Mouse (Mus musculus) lung, postnatal 14 days (tissue): ENCODE results near the gene Cdk12.
A peak's percentile ranks its signal among the peaks of the same experiment; 100 is the strongest.
"Not testable (repeated sequence)": the region's sequence is repeated elsewhere in the genome, so short reads cannot be mapped to it uniquely, and the experiment has no call there.

ENCODE experiments used
- DNase-seq: peaks from one replicate; pipeline ENCODE4 v3.0.0; 2021

The Cdk12 gene

DNA sequence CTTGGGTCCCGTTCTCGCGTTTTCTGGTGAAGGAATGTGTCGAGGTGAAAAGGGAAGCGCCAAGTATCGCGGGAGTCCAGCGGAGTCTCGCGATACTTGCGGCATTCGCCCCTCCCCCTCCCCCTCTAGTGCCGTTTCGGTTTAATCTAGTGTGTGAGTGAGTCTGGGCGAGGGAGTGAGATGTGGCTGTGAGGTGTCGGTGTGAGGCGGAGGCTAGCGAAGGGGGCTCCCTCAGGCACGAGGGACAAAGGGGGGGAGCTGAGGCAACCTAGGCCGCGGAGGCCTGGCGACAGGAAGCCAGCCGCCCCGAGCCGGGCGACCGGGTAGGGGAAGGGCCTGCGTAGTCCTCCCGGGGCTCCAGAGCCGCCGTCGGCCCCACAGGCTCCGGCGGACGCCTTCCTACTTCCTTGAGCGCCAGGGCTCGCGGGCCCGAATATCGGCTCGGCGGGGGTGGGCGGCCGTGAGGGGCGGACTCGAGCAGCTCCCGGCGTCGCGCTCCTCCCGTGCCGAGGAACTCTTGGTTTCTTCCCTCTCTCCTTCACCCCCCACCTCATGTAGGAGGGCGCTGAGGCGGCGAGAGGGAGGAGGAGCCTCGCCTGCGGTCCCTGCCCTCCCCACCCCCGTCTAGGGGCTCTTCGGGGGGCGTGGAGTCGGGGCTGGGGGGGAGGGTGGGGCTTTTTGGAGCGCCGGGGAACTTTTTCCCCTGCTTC, at the start of gene Cdk12:
Gene Cdk12, plus strand, starts transcription at position 419 of the 710 bp plus-strand sequence.
- peak; percentile 96 for DNase-seq

DNA sequence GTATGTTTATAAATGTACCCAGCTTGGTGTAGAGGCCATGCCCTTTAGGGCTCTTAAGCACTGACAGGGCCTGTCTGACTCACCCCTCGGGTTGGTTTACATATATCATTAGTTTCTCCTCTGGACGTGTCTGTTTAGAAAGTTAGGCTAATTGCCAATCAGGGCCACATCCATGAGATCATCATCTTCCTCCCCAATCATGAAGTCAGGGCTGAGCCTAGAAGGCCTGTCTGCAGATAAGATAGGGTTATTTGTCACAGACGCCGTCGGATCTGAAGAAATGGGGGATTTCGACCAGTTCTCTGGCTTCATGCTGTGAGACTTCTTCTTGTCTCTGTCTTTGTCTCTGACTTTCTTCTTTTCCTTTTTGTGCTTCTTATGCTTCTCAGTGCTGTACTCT, 47.8 kb upstream of the Cdk12 start:
- no peak for DNase-seq

DNA sequence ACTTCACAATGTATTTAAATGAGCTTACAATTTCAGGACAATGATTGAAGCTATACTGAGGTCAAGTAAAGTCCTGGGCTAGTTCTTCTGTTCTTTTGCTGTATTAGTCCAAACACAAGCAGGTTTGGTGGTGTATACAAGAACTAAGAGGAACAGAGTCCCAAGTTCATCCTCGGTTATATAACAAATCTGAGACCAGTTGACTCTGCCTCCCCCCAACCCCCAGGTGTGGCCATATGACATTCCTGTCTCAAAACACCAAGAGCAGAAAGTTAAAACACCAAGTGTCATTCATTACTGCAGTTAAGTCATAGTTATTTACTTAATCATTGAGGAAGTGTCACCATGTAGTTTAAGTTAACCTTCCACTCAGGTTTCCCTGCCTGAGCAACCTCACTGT, 34.5 kb upstream of the Cdk12 start:
- DNase-seq = no peak

DNA sequence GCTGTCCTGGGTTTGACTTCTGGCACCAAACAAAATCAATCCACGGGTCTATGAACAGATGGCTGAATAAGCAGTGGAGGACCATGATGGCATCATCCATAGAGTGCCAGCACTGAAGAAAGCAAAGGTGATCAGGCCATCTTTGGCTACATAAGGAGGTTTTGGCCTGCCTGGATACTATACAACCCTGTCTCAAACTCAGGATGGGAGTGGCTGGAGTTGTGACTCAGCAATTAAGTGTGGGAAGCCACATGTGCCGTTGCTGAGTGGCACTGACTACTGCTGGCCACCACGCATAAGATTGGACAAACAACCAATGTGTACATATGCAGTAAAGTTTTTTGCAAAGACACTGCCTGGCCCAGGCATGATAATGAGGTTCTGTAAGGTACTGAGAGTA, 20.7 kb upstream of the Cdk12 start:
- not testable (repeated sequence) for DNase-seq

DNA sequence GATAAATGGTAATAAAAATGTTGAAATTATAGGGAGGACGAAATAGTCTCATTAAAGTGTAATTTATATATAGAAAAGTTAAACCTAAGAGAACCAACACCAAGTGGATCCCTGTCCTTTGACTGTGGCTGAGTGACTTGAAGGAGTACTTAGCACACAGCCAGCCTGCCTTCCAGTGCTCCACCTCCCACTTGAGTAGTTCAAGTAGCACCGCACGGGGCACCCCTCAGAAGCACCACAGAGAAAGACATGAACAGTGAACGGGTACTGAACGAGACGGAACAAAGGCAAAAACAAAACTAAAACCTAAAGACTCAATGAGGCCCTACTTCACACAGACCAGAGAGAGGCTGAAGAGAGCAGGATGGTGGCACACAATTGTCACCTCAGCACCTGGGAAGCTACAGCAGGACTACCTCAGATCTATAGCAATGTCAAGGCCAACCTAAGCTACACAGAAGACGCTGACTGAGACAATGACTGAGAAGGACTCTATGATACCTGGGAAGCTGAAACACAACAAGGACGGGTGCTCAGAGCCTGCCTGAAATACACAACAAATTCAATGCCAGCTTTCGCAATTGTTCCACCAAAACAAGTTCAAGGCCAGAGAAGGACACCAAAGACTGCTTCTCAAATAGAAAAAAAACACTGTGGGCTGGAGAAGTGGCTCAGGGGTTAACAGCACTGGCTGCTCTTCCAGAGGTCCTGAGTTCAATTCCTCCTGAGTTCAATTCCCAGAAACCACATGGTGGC, 15.0 kb upstream of the Cdk12 start:
- peak; percentile 42 for DNase-seq

DNA sequence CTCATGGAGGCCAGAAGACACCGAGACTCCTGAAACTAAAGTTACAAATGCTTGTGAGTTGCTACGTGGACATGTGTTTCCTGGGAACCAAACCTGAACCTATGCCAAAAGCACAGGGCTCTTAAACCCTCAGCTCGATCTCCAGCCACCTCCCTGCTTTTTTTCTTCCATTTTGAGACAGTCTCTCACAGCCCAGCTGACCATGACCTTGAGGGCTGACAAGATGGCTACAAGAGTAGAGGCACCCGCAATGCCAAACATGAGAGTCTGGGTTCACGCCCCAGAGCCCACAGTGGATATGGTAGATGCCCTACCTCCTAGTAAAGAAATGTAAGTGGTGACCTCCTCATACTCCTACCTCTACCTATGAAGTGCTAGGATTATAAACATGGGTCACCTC, 12.0 kb upstream of the Cdk12 start:
- no peak for DNase-seq

DNA sequence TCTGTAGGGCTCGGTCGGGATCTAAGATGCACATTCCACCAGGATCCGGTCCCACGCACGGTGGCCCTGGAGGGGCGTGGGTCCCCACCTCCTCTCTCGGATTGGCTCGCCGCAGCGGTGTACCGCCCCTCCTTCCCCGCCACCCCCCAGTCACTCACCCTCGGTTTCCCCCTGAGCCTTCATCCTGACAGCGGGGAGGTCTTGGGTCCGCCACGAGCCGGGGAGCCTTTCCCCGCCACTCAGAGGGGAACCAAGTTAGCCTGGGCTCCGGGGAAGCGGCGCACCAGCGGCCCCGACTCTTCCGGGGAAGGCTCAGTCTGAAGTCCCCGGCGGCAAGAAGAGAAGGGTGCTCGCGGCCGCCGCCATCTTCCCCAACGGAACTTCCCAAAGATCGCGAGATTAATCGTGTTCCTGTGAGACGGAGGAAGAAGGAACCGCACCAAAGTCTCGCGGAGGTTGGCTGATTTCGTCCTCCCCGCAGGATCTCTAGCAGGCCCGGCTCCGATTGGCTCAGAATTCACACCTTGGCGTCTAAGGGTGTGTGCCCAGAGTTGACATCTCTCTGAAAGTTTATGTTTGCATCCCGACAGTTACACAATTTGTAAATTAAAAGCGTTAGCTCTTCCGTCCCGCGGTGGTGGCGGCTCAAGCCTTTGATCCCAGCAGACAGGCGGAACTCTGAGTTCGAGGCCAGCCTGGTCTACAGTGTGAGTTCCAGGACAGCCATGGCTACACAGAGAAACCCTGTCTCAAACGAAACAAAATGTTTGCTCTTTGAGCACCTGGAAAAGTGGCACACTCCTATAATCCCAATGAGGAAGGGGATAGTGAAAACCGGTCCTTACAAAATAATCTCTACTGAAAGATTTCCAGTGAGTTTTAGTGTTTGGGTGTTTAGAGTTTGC, 9.7 kb upstream of the Cdk12 start, which contains the start of gene Med1:
Gene Med1, minus strand, starts transcription at position 393 of the 905 bp plus-strand sequence.
- DNase-seq = peak; percentile 93

DNA sequence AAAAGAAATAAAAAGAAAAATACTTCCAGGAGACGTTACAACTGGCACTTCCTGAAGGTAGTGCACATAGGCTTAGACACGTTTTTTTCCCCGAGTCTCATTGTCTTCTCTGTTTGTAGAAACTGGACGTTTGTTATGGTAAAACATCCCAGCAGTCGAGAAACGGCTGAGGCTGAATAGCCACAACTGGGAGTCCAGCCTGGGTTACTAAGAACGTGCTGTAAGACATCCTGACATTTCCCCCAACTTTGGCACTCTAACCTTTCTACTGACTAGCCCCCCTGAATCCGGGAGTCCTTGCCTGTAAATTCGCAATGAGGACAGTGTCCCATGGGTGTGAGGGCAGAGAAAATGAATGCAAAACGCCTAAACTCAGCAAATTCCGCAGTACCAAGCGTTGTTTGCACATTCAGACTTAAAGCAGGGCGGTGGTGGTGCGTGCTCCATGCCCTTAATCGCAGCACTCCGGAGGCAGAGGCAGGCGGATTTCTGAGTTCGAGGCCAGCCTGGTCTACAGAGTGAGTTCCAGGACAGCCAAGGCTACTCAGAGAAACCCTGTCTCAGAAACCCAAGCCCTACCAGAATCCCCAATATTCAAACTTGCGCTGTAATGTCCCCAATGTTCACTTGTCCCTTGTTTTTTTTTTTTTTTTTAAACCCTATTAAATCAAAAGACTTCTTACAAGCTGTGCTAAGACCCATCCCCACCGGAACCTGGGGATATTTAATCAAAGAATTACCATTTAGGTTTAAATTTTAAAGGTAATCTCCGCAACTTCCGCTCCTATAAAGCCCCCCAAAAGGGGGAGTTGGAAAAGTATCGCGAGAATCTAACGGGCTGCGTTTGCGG, 843 bp upstream of the Cdk12 start:
- DNase-seq = peak; percentile 40

DNA sequence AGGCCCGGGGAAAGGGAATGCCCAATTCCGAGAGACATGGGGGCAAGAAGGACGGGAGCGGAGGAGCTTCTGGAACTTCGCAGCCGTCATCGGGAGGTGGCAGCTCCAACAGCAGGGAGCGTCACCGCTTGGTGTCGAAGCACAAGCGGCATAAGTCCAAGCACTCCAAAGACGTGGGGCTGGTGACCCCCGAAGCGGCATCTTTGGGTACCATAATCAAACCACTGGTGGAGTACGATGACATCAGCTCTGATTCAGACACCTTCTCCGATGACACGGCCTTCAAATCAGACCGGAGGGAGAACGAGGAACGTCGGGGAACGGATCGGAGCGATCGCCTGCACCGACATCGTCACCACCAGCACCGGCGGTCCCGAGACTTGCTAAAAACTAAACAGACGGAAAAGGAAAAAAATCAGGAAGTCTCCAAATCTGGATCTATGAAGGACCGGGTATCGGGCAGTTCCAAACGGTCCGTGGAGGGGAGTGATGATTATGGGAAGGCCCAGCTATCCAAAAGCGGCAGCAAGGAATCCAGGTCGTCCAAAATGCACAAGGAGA, 572 bp downstream of the Cdk12 start:
- DNase-seq = no peak

DNA sequence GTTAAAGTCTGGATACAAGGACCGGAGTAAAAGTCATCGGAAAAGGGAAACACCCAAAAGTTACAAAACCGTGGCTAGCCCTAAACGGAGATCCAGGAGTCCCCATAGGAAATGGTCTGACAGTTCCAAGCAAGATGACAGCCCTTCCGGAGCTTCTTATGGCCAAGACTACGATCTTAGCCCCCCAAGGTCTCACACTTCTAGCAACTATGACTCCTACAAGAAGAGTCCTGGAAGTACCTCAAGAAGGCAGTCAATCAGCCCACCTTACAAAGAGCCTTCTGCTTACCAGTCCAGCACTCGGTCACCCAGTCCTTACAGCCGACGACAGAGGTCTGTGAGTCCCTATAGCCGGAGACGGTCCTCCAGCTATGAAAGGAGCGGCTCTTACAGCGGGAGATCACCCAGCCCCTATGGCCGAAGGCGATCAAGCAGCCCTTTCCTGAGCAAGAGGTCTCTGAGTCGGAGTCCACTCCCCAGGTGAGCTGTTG, 1.1 kb downstream of the Cdk12 start:
- peak; percentile 24 for DNase-seq

DNA sequence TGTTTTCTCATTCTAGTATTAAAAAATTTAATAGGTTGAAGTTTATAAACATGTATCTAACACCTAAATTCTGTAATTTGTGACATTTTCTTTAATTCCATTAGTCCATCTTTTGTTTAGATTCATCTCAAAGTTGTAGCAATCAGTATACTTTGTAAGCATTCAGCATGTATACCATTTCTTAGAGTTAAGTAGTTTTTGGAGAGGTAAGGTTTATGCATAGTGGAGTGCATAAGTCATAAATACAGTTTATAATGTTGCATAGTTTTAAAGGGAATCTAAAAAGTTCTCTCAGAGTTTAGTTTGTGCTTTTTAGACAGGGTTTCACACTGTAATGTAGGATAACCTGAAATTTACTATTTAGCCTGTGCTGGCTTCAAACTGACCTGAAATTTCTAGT, 2.6 kb downstream of the Cdk12 start:
- DNase-seq = no peak

DNA sequence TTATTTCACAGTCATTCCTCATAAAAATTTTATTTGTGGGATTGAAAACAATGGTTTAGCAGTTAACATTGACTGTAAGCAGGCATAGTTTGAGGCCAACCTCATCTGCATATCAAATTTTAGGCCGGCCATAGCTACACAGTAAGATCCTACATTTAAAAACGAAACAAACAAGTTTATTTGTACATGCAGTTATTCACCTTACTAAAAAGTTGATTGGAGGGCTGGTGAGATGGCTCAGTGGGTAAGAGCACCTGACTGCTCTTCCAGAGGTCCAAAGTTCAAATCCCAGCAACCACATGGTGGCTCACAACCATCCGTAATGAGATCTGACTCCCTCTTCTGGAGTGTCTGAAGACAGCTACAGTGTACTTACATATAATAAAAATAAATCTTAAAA, 3.4 kb downstream of the Cdk12 start:
- not testable (repeated sequence) for DNase-seq

DNA sequence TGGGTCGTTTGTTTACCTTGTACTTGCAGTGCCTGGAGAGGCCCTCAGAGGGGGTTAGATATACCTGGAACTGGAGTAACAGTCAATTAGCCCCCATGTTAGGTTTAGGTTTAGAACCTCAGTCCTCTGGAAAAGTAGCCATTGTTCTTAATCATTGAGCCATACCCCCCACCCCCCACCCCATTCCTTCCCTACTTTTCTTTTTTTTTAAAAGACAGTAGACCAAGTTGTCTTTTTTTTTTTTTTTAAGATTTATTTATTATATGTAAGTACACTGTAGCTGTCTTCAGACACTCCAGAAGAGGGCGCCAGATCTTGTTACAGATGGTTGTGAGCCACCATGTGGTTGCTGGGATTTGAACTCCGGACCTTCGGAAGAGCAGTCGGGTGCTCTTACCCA, 6.8 kb downstream of the Cdk12 start:
- DNase-seq = not testable (repeated sequence)

DNA sequence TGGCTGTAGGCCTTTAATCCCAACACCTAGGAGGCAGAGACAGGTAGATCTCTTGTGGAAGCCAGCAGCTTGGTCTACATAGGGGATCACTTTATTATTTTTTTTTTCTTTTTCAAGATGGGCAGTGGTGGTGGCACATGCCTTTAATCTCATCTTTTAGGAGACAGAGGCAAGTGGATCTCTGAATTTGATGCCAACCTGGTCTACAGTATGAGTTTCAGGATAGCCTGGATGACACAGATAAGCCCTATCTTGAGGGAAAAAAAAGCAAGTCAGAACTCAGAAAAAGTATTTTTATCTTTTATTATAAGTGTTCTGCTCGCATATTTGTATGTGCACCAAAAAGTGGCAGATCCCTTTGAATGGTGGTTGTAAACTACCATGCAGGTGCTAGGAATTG, 10.5 kb downstream of the Cdk12 start:
- no peak for DNase-seq

DNA sequence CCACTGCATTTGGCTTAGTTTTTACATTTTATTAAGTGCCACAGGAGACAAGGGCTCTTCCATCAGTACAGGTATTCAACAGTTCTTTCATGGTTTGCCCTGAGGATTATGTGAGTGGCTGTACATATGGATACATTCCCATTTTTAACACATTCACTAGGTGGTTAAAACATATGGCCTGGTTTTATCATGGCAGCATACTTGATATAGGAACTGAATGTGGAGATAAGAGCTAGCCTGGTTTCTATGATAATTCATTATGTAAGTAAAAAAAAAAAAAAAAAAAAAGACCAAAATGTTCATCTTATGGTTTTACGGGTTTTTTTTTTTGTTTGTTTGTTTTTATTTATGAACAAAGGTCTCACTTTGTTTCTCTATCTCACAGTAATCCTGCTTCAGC, 23.5 kb downstream of the Cdk12 start:
- no peak for DNase-seq

DNA sequence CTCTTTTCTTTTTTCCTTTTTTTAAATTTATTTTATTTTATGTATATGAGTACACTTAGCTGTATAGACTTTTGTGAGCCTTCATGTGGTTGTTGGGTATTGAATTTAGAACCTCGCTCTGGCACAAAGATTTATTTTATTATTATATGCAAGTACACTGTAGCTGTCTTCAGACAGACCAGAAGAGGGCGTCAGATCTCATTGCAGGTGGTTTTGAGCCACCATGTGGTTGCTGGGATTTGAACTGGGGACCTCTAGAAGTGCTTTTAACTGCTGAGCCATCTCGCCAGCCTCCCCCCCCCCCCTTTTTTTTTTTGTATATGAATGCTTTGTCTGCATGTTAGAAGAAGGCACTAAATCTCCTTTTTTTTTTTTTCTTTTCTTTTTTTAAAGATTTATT, 35.6 kb downstream of the Cdk12 start:
- no peak for DNase-seq

DNA sequence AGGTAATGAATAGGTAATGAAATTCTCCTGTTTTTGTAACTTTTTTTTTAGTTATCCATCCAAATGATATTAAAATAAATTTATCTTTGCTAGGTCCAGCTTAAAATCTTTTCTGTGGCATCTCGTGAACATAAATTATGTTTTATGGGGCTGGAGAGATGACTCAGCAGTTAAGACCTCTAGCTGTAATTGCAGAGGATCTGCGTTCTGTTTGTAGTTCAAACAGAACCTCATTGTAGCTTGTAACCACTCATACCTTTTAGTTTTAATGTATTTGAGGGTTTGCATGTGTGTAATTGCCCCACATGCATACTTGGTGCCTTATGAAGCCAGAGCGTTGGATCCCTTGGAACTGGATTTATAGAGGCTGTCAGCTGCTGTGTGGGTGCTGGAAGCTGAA, 36.1 kb downstream of the Cdk12 start:
- DNase-seq = no peak

DNA sequence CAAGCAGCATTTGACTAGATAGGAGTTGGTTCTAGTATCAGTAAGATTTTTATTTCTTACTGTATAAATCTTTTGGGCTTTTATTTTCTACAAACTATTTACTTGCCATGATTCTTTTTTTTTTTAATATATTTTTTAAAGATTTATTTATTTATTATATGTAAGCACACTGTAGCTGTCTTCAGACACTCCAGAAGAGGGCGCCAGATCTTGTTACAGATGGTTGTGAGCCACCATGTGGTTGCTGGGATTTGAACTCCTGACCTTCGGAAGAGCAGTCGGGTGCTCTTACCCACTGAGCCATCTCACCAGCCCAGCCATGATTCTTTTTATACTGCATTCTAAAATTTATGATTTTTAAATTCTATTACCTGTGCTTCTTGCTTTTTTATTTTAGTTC, 40.1 kb downstream of the Cdk12 start:
- not testable (repeated sequence) for DNase-seq

DNA sequence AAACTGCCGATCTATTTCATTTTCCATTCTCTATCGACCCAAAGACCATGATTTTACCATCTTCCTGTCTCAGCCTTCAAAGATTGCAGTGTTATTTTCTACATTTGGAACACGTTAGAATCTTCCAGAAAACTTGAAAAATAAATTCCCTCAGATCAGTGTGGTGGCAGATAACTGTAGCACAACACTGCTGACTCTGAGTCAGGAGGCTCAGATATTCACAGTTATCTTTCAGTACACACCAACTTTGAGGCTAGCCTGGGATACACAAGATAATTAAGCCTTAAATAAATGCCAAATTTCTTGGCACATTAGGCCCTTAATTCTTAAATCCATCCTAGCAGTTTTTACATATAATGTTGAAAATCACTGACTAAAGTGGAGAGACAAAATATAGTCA, 41.6 kb downstream of the Cdk12 start:
- no peak for DNase-seq

DNA sequence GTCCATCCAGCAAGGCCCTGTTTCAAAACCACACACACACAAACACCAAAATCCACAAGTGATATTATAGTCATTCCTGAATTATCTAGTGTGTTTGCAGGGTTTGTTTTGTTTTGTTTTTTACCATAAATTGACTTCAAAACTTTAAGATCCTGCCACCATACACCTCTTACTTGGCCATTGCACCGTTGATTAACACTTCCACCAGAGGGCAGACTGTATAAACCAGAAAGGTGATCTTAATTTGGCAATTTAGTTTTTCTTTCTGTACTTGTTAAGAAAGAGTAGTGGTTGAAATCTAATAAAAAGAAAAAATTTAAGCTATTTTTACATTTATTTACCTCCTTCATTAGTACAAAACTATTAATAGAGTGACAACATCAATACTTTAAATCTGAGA, 44.5 kb downstream of the Cdk12 start:
- no peak for DNase-seq

DNA sequence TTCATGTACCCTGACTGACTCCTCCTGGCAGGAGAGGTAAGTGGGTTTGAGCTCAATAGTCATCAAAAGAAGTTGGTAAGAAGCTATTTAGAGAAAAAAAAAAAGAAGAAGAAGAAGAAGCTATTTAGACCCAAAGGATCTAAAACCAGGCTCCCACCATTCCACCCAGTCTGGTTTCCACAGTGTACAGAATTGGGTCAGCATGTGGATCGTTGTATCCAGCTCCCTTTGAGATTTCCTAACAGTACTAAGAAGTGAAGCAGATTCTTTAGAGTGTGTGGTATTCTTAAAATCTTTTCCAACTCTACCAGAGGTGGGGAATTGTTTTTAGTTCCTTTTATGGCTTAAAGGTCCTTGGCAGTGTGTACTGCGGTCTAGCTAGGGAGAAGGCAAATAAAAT, 50.9 kb downstream of the Cdk12 start:
- no peak for DNase-seq
